Mouse (Mus musculus) thymus, adult 2 months (tissue): Measurements from ENCODE around the gene Pus3. TPM values are rescaled to one million over a fixed set of nuclear protein-coding genes. Genes with fewer than 3 reads are reported as not detected.

ENCODE experiments used
- DNase-seq: peaks from one replicate; pipeline ENCODE4 v3.0.0; 2021
- H3K27ac ChIP-seq: fragments of 200-500 bp; 2 replicates; pipeline ENCODE4 v1.5.1; 2012; ENCODE audit warnings: low read length, control low read depth; ENCODE audit not compliant: control insufficient read depth, insufficient read depth
- H3K27me3 ChIP-seq: fragments of 200-500 bp; 2 replicates; pipeline ENCODE4 v1.6.1; 2012; ENCODE audit warnings: mild to moderate bottlenecking, low read length, moderate library complexity, mixed read lengths; ENCODE audit not compliant: control insufficient read depth, insufficient read depth
- H3K36me3 ChIP-seq: fragments of 200-500 bp; 2 replicates; pipeline ENCODE4 v1.6.1; 2012; ENCODE audit warnings: mild to moderate bottlenecking, low read length, moderate library complexity; ENCODE audit not compliant: control insufficient read depth, insufficient read depth
- H3K4me1 ChIP-seq: fragments of 200-500 bp; replicated peaks from 2 replicates; pipeline ENCODE4 v1.6.1; 2012; ENCODE audit warnings: low read length; ENCODE audit not compliant: control insufficient read depth, insufficient read depth
- H3K4me3 ChIP-seq: fragments of 200-500 bp; 2 replicates; pipeline ENCODE4 v1.5.1; 2012; ENCODE audit warnings: mild to moderate bottlenecking, low read length, control low read depth, moderate library complexity; ENCODE audit not compliant: control insufficient read depth, insufficient read depth
- CTCF ChIP-seq: fragments of 200-500 bp; IDR thresholded peaks from 2 replicates; pipeline ENCODE4 v1.5.1; 2012; ENCODE audit warnings: mild to moderate bottlenecking, control low read depth, low read length, moderate library complexity, borderline replicate concordance; ENCODE audit not compliant: control insufficient read depth, poor library complexity, insufficient read depth; ENCODE audit errors: extremely low read depth
- POLR2A ChIP-seq: fragments of 200-500 bp; IDR thresholded peaks from 2 replicates; pipeline ENCODE4 v1.6.1; 2012; ENCODE audit warnings: mild to moderate bottlenecking, low read length, control low read depth, moderate library complexity; ENCODE audit not compliant: control insufficient read depth, poor library complexity, insufficient read depth; ENCODE audit errors: extremely low read depth
- WGBS: fragments of 180-500 bp; shearing (Covaris S2); methylation state at CpG from one replicate; pipeline ENCODE4 v1.1.7; 2018; 5-methylcytosine and 5-hydroxymethylcytosine counted together
- polyA plus RNA-seq: library from polyadenylated mRNA; depleted of rRNA; stranded (reverse); fragments of >200 nt; gene quantifications from 2 replicates; pipeline ENCODE4 v1.2.3, GENCODE M21; 2012; rRNA removed

Gene Pus3
- 4.7 and 6.1 TPM in 2 replicates for polyA plus RNA-seq

DNA sequence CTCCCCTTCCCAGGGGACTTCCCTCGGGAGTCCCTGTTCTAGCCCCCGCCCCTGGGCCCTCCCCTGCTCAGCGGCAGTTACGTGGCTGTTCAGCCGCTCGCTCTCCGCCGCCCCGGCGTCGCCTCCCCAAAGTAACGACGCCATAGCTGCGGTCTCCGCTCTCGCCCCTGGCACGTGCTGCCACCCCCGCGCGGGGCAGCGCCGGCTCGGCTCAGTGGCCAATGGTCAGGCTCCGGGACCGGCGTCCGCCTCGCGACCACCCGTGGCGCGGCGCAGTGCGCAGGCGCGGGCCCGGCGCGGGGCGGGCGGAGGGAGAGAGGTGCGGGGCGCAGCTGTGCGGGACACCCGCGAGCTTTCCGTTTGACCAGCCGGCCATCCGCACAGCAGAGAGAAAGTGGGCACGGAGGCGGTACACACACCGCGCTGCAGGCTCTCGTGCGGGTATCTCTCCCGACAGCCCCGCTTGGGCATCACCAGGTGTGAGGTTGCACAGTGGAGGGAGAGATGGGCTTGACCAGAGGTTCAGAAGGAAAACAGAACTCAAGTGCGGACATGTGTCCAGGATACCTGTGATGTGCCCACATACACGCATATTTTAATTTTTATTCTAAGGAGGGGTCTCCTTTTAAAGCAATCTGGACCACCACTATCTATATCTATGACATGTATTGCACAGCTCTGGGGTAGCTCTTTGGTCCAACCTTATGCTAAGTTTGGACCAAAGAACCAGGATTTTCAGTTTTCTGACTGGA lies at the start of gene Pus3, which contains the start of gene Ddx25:
Gene Pus3, plus strand, starts transcription at position 339 of the 752 bp plus-strand sequence.
Gene Ddx25, minus strand, starts transcription at position 272 of the 752 bp plus-strand sequence.
- H3K4me3 ChIP-seq, result peak within 1 kb of the TSS; percentile 83
- TF ChIP-seq POLR2A, result no peak
- no peak for TF ChIP-seq CTCF
- peak; percentile 42 for DNase-seq
- 2% methylated on average over 58 of the region's 59 CpGs for WGBS
- peaks cover 9% of the 10 kb centered on the region for H3K27me3 ChIP-seq
- H3K36me3 ChIP-seq, result peaks cover 8% of the 10 kb centered on the region
- H3K4me1 ChIP-seq, result 0 out of 2 replicates have a peak, but pooled peaks cover 3% of the 10 kb centered on the region
- H3K27ac ChIP-seq, result no peak within 1 kb of the TSS

DNA sequence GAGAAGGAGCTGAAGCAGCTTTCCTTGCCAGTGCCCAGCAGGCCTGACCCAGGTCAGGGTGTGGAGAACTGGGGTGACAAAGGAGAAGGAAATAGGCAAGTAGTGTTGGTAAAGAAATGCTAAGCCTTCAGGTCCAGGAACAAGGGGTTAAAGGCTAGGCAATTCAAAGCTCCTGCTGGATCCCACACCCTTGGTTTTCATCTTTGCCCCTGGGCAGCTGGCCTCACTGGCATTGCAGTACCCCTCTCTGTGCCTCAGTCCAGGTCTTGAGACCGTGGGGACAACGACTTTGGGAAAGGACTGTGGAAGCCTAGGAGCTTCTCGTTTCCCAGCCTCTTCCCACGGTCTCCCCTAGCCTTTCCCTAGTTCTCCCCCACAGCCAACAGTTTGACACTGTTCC lies 44.5 kb upstream of the Pus3 start:
- TF ChIP-seq CTCF, result no peak
- H3K36me3 ChIP-seq, result no peaks in the 10 kb centered on the region
- WGBS, result 84% methylated on average over 4 of the region's 4 CpGs
- DNase-seq, result no peak
- no peaks in the 10 kb centered on the region for H3K27me3 ChIP-seq
- H3K27ac ChIP-seq, result no peak overlapping the region
- no peak overlapping the region for H3K4me3 ChIP-seq
- no peaks in the 10 kb centered on the region for H3K4me1 ChIP-seq

DNA sequence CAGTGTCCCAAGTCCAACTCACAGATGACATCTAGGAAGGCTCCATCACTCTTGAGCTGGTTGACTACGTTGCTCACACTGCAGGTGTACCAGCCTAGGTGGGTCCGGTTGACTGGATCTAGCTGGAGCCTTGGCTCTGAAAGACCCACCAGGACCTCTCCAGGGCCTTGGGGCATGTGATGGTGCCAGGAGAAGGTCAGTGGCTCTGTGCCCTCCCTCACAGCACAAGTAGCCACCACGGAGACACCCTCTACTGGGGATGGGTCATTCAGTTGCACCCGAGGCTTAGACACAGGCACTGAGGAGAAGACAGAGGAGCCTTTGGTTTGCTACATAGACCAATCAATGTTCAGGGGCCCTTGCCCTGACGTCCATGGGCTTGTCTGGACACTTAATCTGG lies 42.2 kb upstream of the Pus3 start:
- no peak overlapping the region for H3K27ac ChIP-seq
- H3K4me3 ChIP-seq, result no peak overlapping the region
- no peaks in the 10 kb centered on the region for H3K4me1 ChIP-seq
- H3K36me3 ChIP-seq, result no peaks in the 10 kb centered on the region
- 86% methylated on average over 5 of the region's 5 CpGs for WGBS
- TF ChIP-seq POLR2A (no peak), CTCF (no peak)
- no peak for DNase-seq
- H3K27me3 ChIP-seq, result no peaks in the 10 kb centered on the region

DNA sequence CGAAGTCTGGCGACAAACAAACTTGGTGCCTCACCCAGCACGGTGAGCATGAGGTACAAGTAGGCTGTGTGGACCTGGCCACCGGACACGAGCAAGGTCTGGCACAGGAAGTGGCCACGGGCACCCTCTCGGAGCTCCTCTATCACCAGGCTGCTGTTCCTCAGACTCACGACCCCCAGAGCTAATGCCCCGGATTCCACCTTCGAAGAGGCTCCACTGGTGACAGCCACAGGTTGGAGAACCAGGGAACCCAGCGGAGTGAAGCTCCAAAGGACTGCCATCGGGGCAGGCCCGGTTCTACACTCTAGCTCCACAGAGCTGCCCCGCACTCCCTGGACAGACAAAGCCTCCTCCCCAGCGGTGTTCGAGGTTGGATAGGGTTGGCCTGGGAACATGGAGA lies 41.7 kb upstream of the Pus3 start:
- WGBS, result 92% methylated on average over 16 of the region's 16 CpGs
- Histone ChIP-seq H3K27ac (no peak overlapping the region), H3K27me3 (no peaks in the 10 kb centered on the region), H3K4me1 (no peaks in the 10 kb centered on the region), H3K36me3 (no peaks in the 10 kb centered on the region), H3K4me3 (no peak overlapping the region)
- DNase-seq, result no peak
- TF ChIP-seq CTCF (no peak), POLR2A (no peak)

DNA sequence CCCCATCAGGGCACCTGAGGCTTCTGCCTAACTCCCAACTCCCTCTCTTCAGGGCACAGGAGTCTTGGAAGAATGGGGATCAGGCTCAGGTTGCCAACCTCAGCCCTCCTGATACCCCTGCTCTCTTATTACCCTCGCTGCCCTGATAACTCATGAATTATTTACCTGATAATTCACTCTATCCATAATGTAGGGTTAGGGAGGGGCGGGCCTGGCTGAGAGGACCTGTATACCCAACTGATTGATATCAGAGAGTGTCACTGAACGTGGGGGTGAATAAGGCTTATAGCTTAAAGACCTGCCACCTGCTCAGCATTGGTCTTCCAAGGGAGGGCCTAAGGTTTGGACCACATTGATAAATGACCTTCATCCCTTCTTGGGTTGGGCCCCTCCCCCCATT lies 40.2 kb upstream of the Pus3 start, which contains the start of gene Gm1113:
Gene Gm1113, minus strand, starts transcription at position 101 of the 400 bp plus-strand sequence.
- no peak for TF ChIP-seq POLR2A
- TF ChIP-seq CTCF, result no peak
- 84% methylated on average over 3 of the region's 3 CpGs for WGBS
- Histone ChIP-seq H3K27ac (no peak within 1 kb of the TSS), H3K36me3 (no peaks in the 10 kb centered on the region), H3K4me3 (no peak within 1 kb of the TSS), H3K4me1 (no peaks in the 10 kb centered on the region), H3K27me3 (no peaks in the 10 kb centered on the region)
- no peak for DNase-seq

DNA sequence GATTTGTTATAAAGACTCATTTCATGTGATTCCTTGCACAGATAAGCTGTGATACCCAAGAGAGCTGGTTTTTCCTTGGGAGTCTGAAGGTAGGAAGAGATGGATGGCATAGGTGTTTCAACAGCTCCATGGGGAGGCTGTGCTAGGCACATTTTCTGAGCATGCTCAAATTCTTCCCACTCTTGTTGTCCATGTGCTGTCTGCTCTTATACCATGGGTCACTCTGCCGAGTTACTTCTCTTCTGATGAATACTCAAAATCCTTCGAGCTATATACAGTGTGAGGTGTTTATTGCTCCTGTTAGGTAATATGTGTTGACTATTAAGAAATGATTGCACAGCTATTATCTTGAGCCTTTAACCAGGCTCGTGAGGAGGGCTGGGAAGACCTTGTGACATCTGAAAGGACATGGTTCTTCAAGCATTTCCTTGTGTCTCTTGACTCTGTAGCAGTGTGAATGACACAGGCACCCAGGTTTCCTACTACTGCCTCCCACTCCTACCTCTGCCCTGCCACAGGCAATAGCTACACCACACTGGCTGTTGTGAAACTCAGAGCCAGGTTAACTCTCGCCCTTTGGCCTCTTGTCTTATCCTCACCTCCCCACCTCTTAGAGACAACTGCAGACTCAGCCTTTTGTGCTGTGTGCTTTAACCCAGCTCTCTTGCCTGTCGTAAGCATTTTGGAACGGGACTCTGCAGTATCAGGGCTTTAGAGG lies 37.6 kb upstream of the Pus3 start:
- TF ChIP-seq CTCF (no peak), POLR2A (no peak)
- no peaks in the 10 kb centered on the region for H3K36me3 ChIP-seq
- WGBS, result 85% methylated on average over 6 of the region's 6 CpGs
- H3K27ac ChIP-seq, result no peak overlapping the region
- H3K4me1 ChIP-seq, result no peaks in the 10 kb centered on the region
- H3K4me3 ChIP-seq, result no peak overlapping the region
- DNase-seq, result no peak
- no peaks in the 10 kb centered on the region for H3K27me3 ChIP-seq

DNA sequence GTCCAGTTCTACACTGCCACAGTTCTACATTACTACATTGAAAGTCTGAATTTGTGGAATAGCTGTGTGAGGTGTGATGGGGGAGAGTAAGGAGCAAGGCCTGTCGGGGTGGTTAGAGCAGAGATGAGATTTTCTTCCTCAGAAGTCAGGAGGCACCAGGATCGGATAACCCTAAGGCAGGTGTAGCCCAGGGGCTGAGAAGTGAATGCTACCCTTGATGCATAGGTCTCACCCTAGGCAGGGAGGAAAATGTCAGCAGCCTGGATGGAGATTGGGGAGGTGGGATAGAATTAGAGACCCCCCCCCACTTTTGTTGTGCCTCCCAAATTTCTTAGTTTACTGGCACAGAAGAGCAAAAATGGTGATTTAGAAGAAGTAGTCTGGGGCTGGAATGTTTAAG lies 36.2 kb upstream of the Pus3 start:
- WGBS, result 89% methylated on average over 2 of the region's 2 CpGs
- H3K4me1 ChIP-seq, result no peaks in the 10 kb centered on the region
- no peaks in the 10 kb centered on the region for H3K27me3 ChIP-seq
- no peak for DNase-seq
- no peak overlapping the region for H3K27ac ChIP-seq
- no peaks in the 10 kb centered on the region for H3K36me3 ChIP-seq
- no peak overlapping the region for H3K4me3 ChIP-seq
- TF ChIP-seq POLR2A (no peak), CTCF (no peak)
